Mouse (Mus musculus) neural tube, embryonic 14.5 days (tissue): ENCODE measurements around the gene Rab2b. TPM values are rescaled to one million over a fixed set of nuclear protein-coding genes. Genes with fewer than 3 reads are reported as not detected.

Experiments used
- polyA plus RNA-seq: library from polyadenylated mRNA; unstranded; fragments of >200 nt; fragmentation: Nextera tagmentation; extraction: Ambion mirVana; gene quantifications from 2 replicates; pipeline ENCODE4 v1.2.1, GENCODE M21; 2014

The Rab2b gene
- polyA plus RNA-seq, 1 experiment from 2014 or later = 69.4 TPM

Other genes with a start within 250 kb of the Rab2b start
- not detected in 2 replicates for gene Olfr221, start 237.1 kb downstream of the Rab2b start, polyA plus RNA-seq
- 432 and 490 TPM in 2 replicates for gene Hnrnpc, start 175.5 kb downstream of the Rab2b start, polyA plus RNA-seq
- gene Rpgrip1, start 168.8 kb downstream of the Rab2b start, polyA plus RNA-seq = 42.0 and 47.5 TPM in 2 replicates
- 43.6 and 61.4 TPM in 2 replicates for gene Supt16, start 82.1 kb downstream of the Rab2b start, polyA plus RNA-seq
- gene Chd8, start 21.8 kb downstream of the Rab2b start, polyA plus RNA-seq = 49.6 and 59.6 TPM in 2 replicates
- 49.0 and 69.3 TPM in 2 replicates for gene Tox4, start 399 bp downstream of the Rab2b start, polyA plus RNA-seq
- gene Mettl3, start 25.6 kb upstream of the Rab2b start, polyA plus RNA-seq = 41.1 and 42.5 TPM in 2 replicates
- gene Sall2, start 49.2 kb upstream of the Rab2b start, polyA plus RNA-seq = 42.4 and 52.4 TPM in 2 replicates
- not detected in 2 replicates for gene Olfr1513, start 76.9 kb upstream of the Rab2b start, polyA plus RNA-seq
- not detected in 2 replicates for gene Olfr1512, start 99.6 kb upstream of the Rab2b start, polyA plus RNA-seq
- gene Olfr1511, start 117.8 kb upstream of the Rab2b start, polyA plus RNA-seq = 0.41 and 1.1 TPM in 2 replicates
- not detected in 2 replicates for gene Olfr1510, start 134.8 kb upstream of the Rab2b start, polyA plus RNA-seq
- not detected in 2 replicates for gene Olfr1509, start 163.4 kb upstream of the Rab2b start, polyA plus RNA-seq
- gene Olfr1508, start 187.9 kb upstream of the Rab2b start, polyA plus RNA-seq = 0.04 TPM in 1 of 2 replicates, not detected in the other
- not detected in 2 replicates for gene Olfr1507, start 216.2 kb upstream of the Rab2b start, polyA plus RNA-seq